Mouse (Mus musculus): ENCODE results near the gene Mageb1. TPM values are rescaled to one million over a fixed set of nuclear protein-coding genes. Genes with fewer than 3 reads are reported as not detected.
"Not testable (repeated sequence)": the region's sequence is repeated elsewhere in the genome, so short reads cannot be mapped to it uniquely, and the experiment has no call there.

Gene Mageb1
- not detected in 2 replicates for polyA plus RNA-seq (2014; fragmentation: Nextera tagmentation; extraction: Ambion mirVana)

- H3K4me2 ChIP-seq (ENCODE audit: low read length); ATAC-seq (ENCODE audit: insufficient number of reproducible peaks, insufficient read depth, low FRiP score, low read depth); H3K36me3 ChIP-seq (ENCODE audit: control insufficient read depth, insufficient read depth, low read length); H3K4me1 ChIP-seq (ENCODE audit: control insufficient read depth in 2 of 2, insufficient read depth in 2 of 2, low read length in 2 of 2); H3K27ac ChIP-seq (replicated peaks in 1 of 2; ENCODE audit: control insufficient read depth in 1 of 2, insufficient read depth in 1 of 2, low read depth in 2 of 2, low read length in 2 of 2); H3K27me3 ChIP-seq (ENCODE audit: control insufficient read depth, insufficient read depth, low read length); H3K4me3 ChIP-seq (ENCODE audit: control insufficient read depth in 1 of 2, insufficient read depth in 1 of 2, low read depth in 1 of 2, low read length in 2 of 2); H3K9ac ChIP-seq (ENCODE audit: low read length); H3K9me3 ChIP-seq (ENCODE audit: control insufficient read depth, low read length): not testable (repeated sequence)
- WGBS: 0% methylated on average over 1 of the region's 1 CpGs
Observed at GRCm38 (mm10) chrX:92016233-92016632, at the start of gene Mageb1. Mageb1 (minus strand) TSS chrX:92016333.

Other genes with a start within 250 kb of the Mageb1 start
- gene Mageb5, start 233.3 kb downstream of the Mageb1 start, polyA plus RNA-seq (2014; fragmentation: Nextera tagmentation; extraction: Ambion mirVana): not detected in 2 replicates